Mouse (Mus musculus) embryonic fibroblast, embryonic 13.5 days (primary cell): ENCODE measurements around the gene Dab2ip.

Experiments used
- CTCF ChIP-seq: IDR thresholded peaks from 2 replicates; pipeline ENCODE4 v1.5.1; 2011; ENCODE audit warnings: mild to moderate bottlenecking, control low read depth, low read length, moderate library complexity, borderline replicate concordance; ENCODE audit not compliant: insufficient read depth
- POLR2A ChIP-seq: IDR thresholded peaks from 2 replicates; pipeline ENCODE4 v1.6.1; 2011; ENCODE audit warnings: low read depth, mild to moderate bottlenecking, control low read depth, low read length, moderate library complexity

DNA sequence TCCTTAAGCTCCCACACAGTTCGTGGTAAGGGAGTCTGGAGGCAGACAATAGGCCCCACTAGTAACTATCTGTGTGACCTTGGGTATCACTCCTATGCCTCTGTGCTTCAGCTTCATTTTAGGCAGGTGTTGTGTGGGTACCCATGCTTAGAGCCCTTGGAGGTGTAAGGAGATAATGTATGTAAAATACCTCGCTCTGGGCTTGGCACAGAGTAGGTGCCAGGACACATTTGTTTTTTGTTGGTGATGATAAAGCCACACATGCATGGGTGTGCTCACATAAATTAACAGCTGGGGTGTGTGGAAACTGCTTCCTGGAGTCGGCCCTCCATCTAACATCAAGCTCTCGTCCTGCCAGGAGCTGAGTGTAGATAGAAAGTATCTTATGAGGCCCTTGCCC lies 130.1 kb downstream of the Dab2ip start:
- TF ChIP-seq CTCF, result no peak
- TF ChIP-seq POLR2A, result no peak
